Mouse (Mus musculus) thymus, adult 2 months (tissue): ENCODE results near the gene Cenpf.

Experiments
- CTCF ChIP-seq: fragments of 200-500 bp; IDR thresholded peaks from 2 replicates; pipeline ENCODE4 v1.5.1; 2012; ENCODE audit warnings: mild to moderate bottlenecking, control low read depth, low read length, moderate library complexity, borderline replicate concordance; ENCODE audit not compliant: control insufficient read depth, poor library complexity, insufficient read depth; ENCODE audit errors: extremely low read depth
- POLR2A ChIP-seq: fragments of 200-500 bp; IDR thresholded peaks from 2 replicates; pipeline ENCODE4 v1.6.1; 2012; ENCODE audit warnings: mild to moderate bottlenecking, low read length, control low read depth, moderate library complexity; ENCODE audit not compliant: control insufficient read depth, poor library complexity, insufficient read depth; ENCODE audit errors: extremely low read depth

DNA sequence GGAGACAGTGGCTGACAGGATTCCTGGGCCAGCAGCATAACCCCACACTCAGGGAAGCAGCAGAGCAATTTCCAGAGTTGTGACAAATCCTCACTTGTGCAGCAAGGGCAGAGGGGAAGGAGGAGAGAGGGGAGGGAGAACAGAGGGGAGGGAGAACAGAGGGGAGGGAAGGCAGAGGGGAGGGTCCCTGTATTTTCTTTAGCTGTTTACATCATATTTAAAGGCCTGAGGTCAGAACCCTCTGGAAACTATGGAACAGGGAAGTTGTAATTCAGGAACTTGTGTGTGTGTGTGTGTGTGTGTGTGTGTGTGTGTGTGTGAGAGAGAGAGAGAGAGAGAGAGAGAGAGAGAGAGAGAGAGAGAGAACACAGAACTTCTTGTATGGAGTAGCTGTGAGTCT is 19.1 kb upstream of the Cenpf start:
- TF ChIP-seq CTCF (no peak), POLR2A (no peak)
